Mouse (Mus musculus): ENCODE measurements around the gene Cd82. TPM values are rescaled to one million over a fixed set of nuclear protein-coding genes. Genes with fewer than 3 reads are reported as not detected.

The Cd82 gene
- total and polyA plus RNA-seq, 2 experiments from 2014 or later: 14.8 to 15.4 TPM

- WGBS: 88% methylated on average over 3 of the region's 3 CpGs
- H3K36me3 ChIP-seq (replicated peaks; ENCODE audit: control insufficient read depth, insufficient read depth, low read length): no peaks in the 10 kb centered on the region
- no peak overlapping the region for H3K9ac ChIP-seq (replicated peaks; ENCODE audit: low read depth, low read length)
- no peaks in the 10 kb centered on the region for H3K9me3 ChIP-seq (replicated peaks; ENCODE audit: control insufficient read depth, low read length)
- peaks cover 14% of the 10 kb centered on the region; the same call in 1 of the 2 replicates for H3K4me1 ChIP-seq (ENCODE audit: control insufficient read depth, insufficient read depth)
- ATAC-seq (ENCODE audit: insufficient read depth, low read depth): no peak
- no peak for DNase-seq (ENCODE audit: low spot score)
- H3K4me2 ChIP-seq (ENCODE audit: low read depth, low read length): no peak overlapping the region
- H3K27me3 ChIP-seq (ENCODE audit: control insufficient read depth, insufficient read depth, low read length): no peaks in the 10 kb centered on the region
- TF ChIP-seq CTCF (IDR thresholded peaks at IDR 0.05; ENCODE audit: low read depth): no peak
- no peak for TF ChIP-seq EP300 (IDR thresholded peaks at IDR 0.05; ENCODE audit: low read depth)
- H3K27ac ChIP-seq (ENCODE audit: low read depth): no peak overlapping the region
- no peak overlapping the region for H3K4me3 ChIP-seq (ENCODE audit: low read depth, low read length)
Measured at GRCm38 (mm10) chr2:93434896-93435295, 28.0 kb downstream of the Cd82 start.

- TF ChIP-seq EP300 (IDR thresholded peaks at IDR 0.05; ENCODE audit: low read depth) (no peak), CTCF (IDR thresholded peaks at IDR 0.05; ENCODE audit: low read depth) (no peak)
- ATAC-seq (ENCODE audit: insufficient read depth, low read depth): no peak
- DNase-seq (ENCODE audit: low spot score): no peak
- no peaks in the 10 kb centered on the region for H3K27me3 ChIP-seq (ENCODE audit: control insufficient read depth, insufficient read depth, low read length)
- H3K27ac ChIP-seq (ENCODE audit: low read depth): no peak overlapping the region
- no peak overlapping the region for H3K4me3 ChIP-seq (ENCODE audit: low read depth, low read length)
- 82% methylated on average over 5 of the region's 5 CpGs for WGBS
- H3K4me1 ChIP-seq (ENCODE audit: control insufficient read depth, insufficient read depth): 0 out of 2 replicates have a peak, but pooled peaks cover 4% of the 10 kb centered on the region
- no peaks in the 10 kb centered on the region for H3K36me3 ChIP-seq (replicated peaks; ENCODE audit: control insufficient read depth, insufficient read depth, low read length)
- H3K4me2 ChIP-seq (ENCODE audit: low read depth, low read length): no peak overlapping the region
- no peaks in the 10 kb centered on the region for H3K9me3 ChIP-seq (replicated peaks; ENCODE audit: control insufficient read depth, low read length)
- no peak overlapping the region for H3K9ac ChIP-seq (replicated peaks; ENCODE audit: low read depth, low read length)
Measured at GRCm38 (mm10) chr2:93433543-93433942, 29.4 kb downstream of the Cd82 start.

GRCm38 (mm10) chr2:93432600-93433389, 30.1 kb downstream of the Cd82 start:
- 82% methylated on average over 6 of the region's 6 CpGs for WGBS
- Histone ChIP-seq H3K9me3 (replicated peaks; ENCODE audit: control insufficient read depth, low read length) (no peaks in the 10 kb centered on the region), H3K9ac (replicated peaks; ENCODE audit: low read depth, low read length) (no peak overlapping the region), H3K27me3 (ENCODE audit: control insufficient read depth, insufficient read depth, low read length) (peaks cover 6% of the 10 kb centered on the region; the same call in 1 of the 2 replicates), H3K4me2 (ENCODE audit: low read depth, low read length) (no peak overlapping the region), H3K4me1 (ENCODE audit: control insufficient read depth, insufficient read depth) (no peaks in the 10 kb centered on the region), H3K27ac (ENCODE audit: low read depth) (no peak overlapping the region), H3K4me3 (ENCODE audit: low read depth, low read length) (no peak overlapping the region), H3K36me3 (replicated peaks; ENCODE audit: control insufficient read depth, insufficient read depth, low read length) (no peaks in the 10 kb centered on the region)
- TF ChIP-seq CTCF (IDR thresholded peaks at IDR 0.05; ENCODE audit: low read depth) (no peak), EP300 (IDR thresholded peaks at IDR 0.05; ENCODE audit: low read depth) (no peak)
- ATAC-seq (ENCODE audit: insufficient read depth, low read depth) (no peak), DNase-seq (ENCODE audit: low spot score) (no peak)

GRCm38 (mm10) chr2:93431575-93432325, 31.2 kb downstream of the Cd82 start:
- no peak for ATAC-seq (ENCODE audit: insufficient read depth, low read depth)
- H3K4me2 ChIP-seq (ENCODE audit: low read depth, low read length): no peak overlapping the region
- H3K27ac ChIP-seq (ENCODE audit: low read depth): no peak overlapping the region
- H3K36me3 ChIP-seq (replicated peaks; ENCODE audit: control insufficient read depth, insufficient read depth, low read length): no peaks in the 10 kb centered on the region
- no peak overlapping the region for H3K4me3 ChIP-seq (ENCODE audit: low read depth, low read length)
- DNase-seq (ENCODE audit: low spot score): no peak
- no peak for TF ChIP-seq EP300 (IDR thresholded peaks at IDR 0.05; ENCODE audit: low read depth)
- no peak for TF ChIP-seq CTCF (IDR thresholded peaks at IDR 0.05; ENCODE audit: low read depth)
- H3K4me1 ChIP-seq (ENCODE audit: control insufficient read depth, insufficient read depth): no peaks in the 10 kb centered on the region
- H3K9ac ChIP-seq (replicated peaks; ENCODE audit: low read depth, low read length): no peak overlapping the region
- 73% methylated on average over 5 of the region's 5 CpGs for WGBS
- H3K9me3 ChIP-seq (replicated peaks; ENCODE audit: control insufficient read depth, low read length): no peaks in the 10 kb centered on the region
- peaks cover 7% of the 10 kb centered on the region; the same call in 1 of the 2 replicates for H3K27me3 ChIP-seq (ENCODE audit: control insufficient read depth, insufficient read depth, low read length)

GRCm38 (mm10) chr2:93430993-93431392, 31.9 kb downstream of the Cd82 start:
- H3K9ac ChIP-seq (replicated peaks; ENCODE audit: low read depth, low read length): no peak overlapping the region
- H3K9me3 ChIP-seq (replicated peaks; ENCODE audit: control insufficient read depth, low read length): no peaks in the 10 kb centered on the region
- no peak overlapping the region for H3K4me3 ChIP-seq (ENCODE audit: low read depth, low read length)
- 82% methylated on average over 5 of the region's 5 CpGs for whole genome bisulfite sequencing
- no peak for TF ChIP-seq CTCF (IDR thresholded peaks at IDR 0.05; ENCODE audit: low read depth)
- no peak for TF ChIP-seq EP300 (IDR thresholded peaks at IDR 0.05; ENCODE audit: low read depth)
- DNase-seq (ENCODE audit: low spot score) (no peak), ATAC-seq (ENCODE audit: insufficient read depth, low read depth) (no peak)
- no peak overlapping the region for H3K4me2 ChIP-seq (ENCODE audit: low read depth, low read length)
- no peak overlapping the region for H3K27ac ChIP-seq (ENCODE audit: low read depth)
- H3K4me1 ChIP-seq (ENCODE audit: control insufficient read depth, insufficient read depth): no peaks in the 10 kb centered on the region
- H3K27me3 ChIP-seq (ENCODE audit: control insufficient read depth, insufficient read depth, low read length): peaks cover 7% of the 10 kb centered on the region; the same call in 1 of the 2 replicates
- no peaks in the 10 kb centered on the region for H3K36me3 ChIP-seq (replicated peaks; ENCODE audit: control insufficient read depth, insufficient read depth, low read length)
